23 mouse cellular contexts compared by ENCODE assay signal in genomic region chr13:51210639-51211038, GRCm38 (mm10). TPM values are rescaled to one million over a fixed set of nuclear protein-coding genes. Genes with fewer than 3 reads are reported as not detected.
DNase-seq lines count a peak whose midpoint lies in the region; ATAC-seq and TF ChIP-seq lines count a peak whose summit lies in the region.
"Had no signal": no experiment of that assay in that cellular context is flagged by ENCODE, and none has a peak within 500 bp of the region (broad histone marks: within the 10 kb centered on the region; RNA-seq: fewer than 3 reads in every experiment).

No protein-coding gene starts in this region.

- no peaks in the 10 kb centered on the region for H3K27me3 ChIP-seq in liver, embryonic 14.5 days (ENCODE audit: control insufficient read depth, insufficient read depth, low read length)
- no peaks in the 10 kb centered on the region for H3K27me3 ChIP-seq in liver, embryonic 11.5 days (replicated peaks; ENCODE audit: control insufficient read depth, insufficient read depth, low read length)
- no peaks in the 10 kb centered on the region for H3K27me3 ChIP-seq in small intestine, adult 2 months (ENCODE audit: control insufficient read depth, insufficient read depth, low read length)
- H3K27me3 ChIP-seq: forebrain, embryonic 15.5 days; limb, embryonic 12.5 days; liver, embryonic 13.5 days; midbrain, embryonic 12.5 days; Patski; stomach, embryonic 15.5 days had no signal

- no peak overlapping the region for H3K9ac ChIP-seq in liver, embryonic 14.5 days (replicated peaks)
- no peak overlapping the region for H3K9ac ChIP-seq in liver, embryonic 11.5 days (ENCODE audit: low read depth, low read length)
- H3K9ac ChIP-seq: forebrain, embryonic 15.5 days; limb, embryonic 12.5 days; liver, embryonic 13.5 days; midbrain, embryonic 12.5 days; stomach, embryonic 15.5 days had no signal

- peak; percentile 15 for DNase-seq in CD4-positive, CD25-positive, alpha-beta regulatory T cell, adult 2 months (ENCODE audit: low read depth, low spot score)
- DNase-seq in liver, embryonic 14.5 days (ENCODE audit: low read depth in 3 of 3, low spot score in 3 of 3), result no peak
- no peak for DNase-seq in liver, embryonic 11.5 days (ENCODE audit: low spot score)
- DNase-seq in R1 (ENCODE audit: low read depth, low spot score), result peak; percentile 57
- no peak for DNase-seq in adrenal gland, postnatal 25 days
- no peak for DNase-seq in thymus, adult 18-20 months
- DNase-seq: adrenal gland, postnatal 10 days; cerebellum, adult 9-10 months; kidney, adult 2 months; kidney, postnatal 14 days; liver, embryonic 13.5 days had no signal

- TF ChIP-seq EP300 in liver, embryonic 14.5 days (IDR thresholded peaks at IDR 0.05; ENCODE audit: low read depth), result no peak

- no peak for ATAC-seq in CD4-positive, CD25-positive, alpha-beta regulatory T cell, adult 4 months
- no peak for ATAC-seq in liver, embryonic 14.5 days (ENCODE audit: insufficient read depth)
- ATAC-seq in liver, embryonic 11.5 days (replicated peaks; ENCODE audit: low FRiP score), result no peak
- ATAC-seq: activated CD4-positive, CD25-positive, alpha-beta regulatory T cell, adult 4 months; forebrain, embryonic 15.5 days; Patski had no signal

- H3K4me3 ChIP-seq in liver, embryonic 14.5 days (ENCODE audit: insufficient read depth in 1 of 2, low read depth in 2 of 2, low read length in 2 of 2), result no peak overlapping the region
- H3K4me3 ChIP-seq in liver, embryonic 11.5 days (ENCODE audit: low read depth, low read length), result no peak overlapping the region
- no peak overlapping the region for H3K4me3 ChIP-seq in small intestine, adult 2 months (ENCODE audit: low read depth, low read length)
- H3K4me3 ChIP-seq: forebrain, embryonic 15.5 days; limb, embryonic 12.5 days; liver, embryonic 13.5 days; midbrain, embryonic 12.5 days; stomach, embryonic 15.5 days had no signal

- no peaks in the 10 kb centered on the region for H3K36me3 ChIP-seq in liver, embryonic 14.5 days (replicated peaks; ENCODE audit: control insufficient read depth, insufficient read depth, low read depth)
- H3K36me3 ChIP-seq in liver, embryonic 11.5 days (ENCODE audit: control insufficient read depth, insufficient read depth, low read length), result no peaks in the 10 kb centered on the region
- no peaks in the 10 kb centered on the region for H3K36me3 ChIP-seq in small intestine, adult 2 months (ENCODE audit: control insufficient read depth, insufficient read depth, low read length)
- H3K36me3 ChIP-seq: forebrain, embryonic 15.5 days; G1E; limb, embryonic 12.5 days; liver, embryonic 13.5 days; midbrain, embryonic 12.5 days; stomach, embryonic 15.5 days had no signal

- no peak for TF ChIP-seq POLR2A in small intestine, adult 2 months (IDR thresholded peaks at IDR 0.05; ENCODE audit: low read depth, low read length)

- no peak overlapping the region for H3K27ac ChIP-seq in liver, embryonic 14.5 days
- H3K27ac ChIP-seq in liver, embryonic 11.5 days (ENCODE audit: low read depth, low read length), result no peak overlapping the region
- H3K27ac ChIP-seq in small intestine, adult 2 months (ENCODE audit: insufficient read depth, low read depth, low read length), result no peak overlapping the region
- H3K27ac ChIP-seq: forebrain, embryonic 15.5 days; limb, embryonic 12.5 days; liver, embryonic 13.5 days; midbrain, embryonic 12.5 days; stomach, embryonic 15.5 days had no signal

- peak; percentile 20; the same call in 1 of the 2 replicates for TF ChIP-seq CTCF in liver, embryonic 14.5 days (IDR thresholded peaks at IDR 0.05; ENCODE audit: low read depth)
- peak; percentile 16; the same call in 1 of the 2 replicates for TF ChIP-seq CTCF in small intestine, adult 2 months (IDR thresholded peaks at IDR 0.05; ENCODE audit: extremely low read depth, insufficient read length, insufficient replicate concordance, low read depth, low read length)

- no peak overlapping the region for H3K4me2 ChIP-seq in liver, embryonic 14.5 days (ENCODE audit: low read depth)
- H3K4me2 ChIP-seq in liver, embryonic 11.5 days, result no peak overlapping the region
- H3K4me2 ChIP-seq: forebrain, embryonic 15.5 days; heart, embryonic 11.5 days; limb, embryonic 12.5 days; liver, embryonic 13.5 days; midbrain, embryonic 12.5 days; stomach, embryonic 15.5 days had no signal

- H3K9me3 ChIP-seq in liver, embryonic 14.5 days (ENCODE audit: control insufficient read depth, low read length), result no peaks in the 10 kb centered on the region
- no peaks in the 10 kb centered on the region for H3K9me3 ChIP-seq in liver, embryonic 11.5 days (ENCODE audit: control insufficient read depth, low read length)
- H3K9me3 ChIP-seq: forebrain, embryonic 15.5 days; G1E; limb, embryonic 12.5 days; liver, embryonic 13.5 days; midbrain, embryonic 12.5 days; stomach, embryonic 15.5 days had no signal

- no peaks in the 10 kb centered on the region for H3K4me1 ChIP-seq in liver, embryonic 14.5 days (replicated peaks; ENCODE audit: control insufficient read depth in 2 of 2, insufficient read depth in 2 of 2, low read length in 1 of 2)
- no peaks in the 10 kb centered on the region for H3K4me1 ChIP-seq in liver, embryonic 11.5 days (replicated peaks; ENCODE audit: control insufficient read depth, insufficient read depth, low read length)
- no peaks in the 10 kb centered on the region for H3K4me1 ChIP-seq in small intestine, adult 2 months (ENCODE audit: control insufficient read depth, insufficient read depth, insufficient read length, low read length)
- H3K4me1 ChIP-seq: forebrain, embryonic 15.5 days; liver, embryonic 13.5 days had no signal

- 50% methylated on average over 5 of the region's 5 CpGs for WGBS in liver, embryonic 14.5 days (ENCODE audit: insufficient replicate concordance)
- 76% methylated on average over 5 of the region's 5 CpGs for WGBS in liver, embryonic 11.5 days
- 73% methylated on average over 5 of the region's 5 CpGs for WGBS in small intestine, adult 2 months

RNA-seq across cellular contexts. Expression of gene Nxnl2, which starts 39.8 kb away (rescaled TPM):
- under 1 TPM in 1 of 2 experiments, not detected in 1; 0.56 TPM for polyA plus RNA-seq in CD4-positive, CD25-positive, alpha-beta regulatory T cell, adult 4 months (2017; shearing (Covaris generic))
- 0.04 and 0.13 TPM in 2 replicates for polyA plus RNA-seq in liver, embryonic 14.5 days (2012; rRNA removed)
- not detected in 2 replicates for polyA plus RNA-seq in liver, embryonic 14.5 days (2014; fragmentation: Nextera tagmentation; extraction: Ambion mirVana)
- 0.27 and 0.43 TPM in 2 replicates for polyA plus RNA-seq in liver, embryonic 11.5 days (2014; fragmentation: Nextera tagmentation; extraction: Ambion mirVana)
- polyA plus RNA-seq in small intestine, adult 2 months (2012; rRNA removed), result 1.5 and 1.7 TPM in 2 replicates
- 0.30 TPM in 1 of 2 replicates, not detected in the other for total RNA-seq in adrenal gland, postnatal 25 days (2021)
- total RNA-seq: gastrocnemius, adult 8-10 months; megakaryocyte progenitor cell, adult 5-6 weeks had no signal
- polyA plus RNA-seq: G1E; liver, embryonic 13.5 days had no signal

Comparison
In these comparisons a context has a peak if more than half of its experiments do, and no peak if none do; other contexts are left out.
1. DNase-seq: peak in CD4-positive, CD25-positive, alpha-beta regulatory T cell, adult 2 months (single experiment) and R1 (single experiment); none in liver, embryonic 14.5 days (0 of 3), liver, embryonic 11.5 days (single experiment), adrenal gland, postnatal 25 days (single experiment) and thymus, adult 18-20 months (0 of 2).